Mouse (Mus musculus) stomach, postnatal 0 days (tissue): ENCODE data around the gene Cyp8b1. TPM values are rescaled to one million over a fixed set of nuclear protein-coding genes. Genes with fewer than 3 reads are reported as not detected.

ENCODE experiments used
- ATAC-seq: fragments of 200-750 bp; cut with Nextera tagmentation; 2 replicates; pipeline ENCODE4 v1.8.0; 2017; ENCODE audit not compliant: low FRiP score, low TSS enrichment
- DNase-seq: peaks from one replicate; pipeline ENCODE4 v3.0.0-alpha.2; 2016; ENCODE audit warnings: low spot score
- H3K27ac ChIP-seq: fragments of 300-500 bp; sonication (generic); replicated peaks from 2 replicates; pipeline ENCODE4 v1.5.1; 2014; ENCODE audit warnings: mild to moderate bottlenecking, control low read depth
- H3K27me3 ChIP-seq: fragments of 300-500 bp; sonication (generic); 2 replicates; pipeline ENCODE4 v1.6.1; 2014; ENCODE audit warnings: low read length; ENCODE audit not compliant: control insufficient read depth, insufficient read depth
- H3K36me3 ChIP-seq: fragments of 300-500 bp; sonication (generic); 2 replicates; pipeline ENCODE4 v1.6.1; 2014; ENCODE audit warnings: low read length, mixed read lengths; ENCODE audit not compliant: control insufficient read depth, insufficient read depth
- H3K4me1 ChIP-seq: fragments of 300-500 bp; sonication (generic); replicated peaks from 2 replicates; pipeline ENCODE4 v1.6.1; 2014; ENCODE audit warnings: antibody characterized with exemption; ENCODE audit not compliant: control insufficient read depth, insufficient read depth
- H3K4me2 ChIP-seq: fragments of 300-500 bp; sonication (generic); replicated peaks from 2 replicates; pipeline ENCODE4 v1.6.1; 2014; ENCODE audit warnings: low read depth, mild to moderate bottlenecking, control low read depth, moderate library complexity
- H3K4me3 ChIP-seq: fragments of 300-500 bp; sonication (generic); 2 replicates; pipeline ENCODE4 v1.5.1; 2014; ENCODE audit warnings: low read depth, low read length, control low read depth
- H3K9ac ChIP-seq: fragments of 300-500 bp; sonication (generic); 2 replicates; pipeline ENCODE4 v1.6.1; 2014; ENCODE audit warnings: mild to moderate bottlenecking, low read length, control low read depth, mixed read lengths
- H3K9me3 ChIP-seq: fragments of 300-500 bp; sonication (generic); 2 replicates; pipeline ENCODE4 v1.6.1; 2016; ENCODE audit warnings: low read length; ENCODE audit not compliant: control insufficient read depth
- CTCF ChIP-seq: IDR thresholded peaks from 2 replicates; pipeline ENCODE4 v1.5.1; 2016; ENCODE audit warnings: antibody characterized with exemption, low read depth, mild to moderate bottlenecking, moderate library complexity
- EP300 ChIP-seq: optimal IDR thresholded peaks from 2 replicates; pipeline ENCODE3; 2016; ENCODE audit warnings: antibody characterized with exemption
- WGBS: fragments of 180-500 bp; shearing (Covaris S2); extraction: QIAGEN DNeasy Blood & Tissue Kit; methylation state at CpG from one replicate; pipeline ENCODE4 v1.1.7; 2014; 5-methylcytosine and 5-hydroxymethylcytosine counted together
- polyA plus RNA-seq: library from polyadenylated mRNA; unstranded; fragments of >200 nt; fragmentation: Nextera tagmentation; extraction: Ambion mirVana; gene quantifications from 2 replicates; pipeline ENCODE4 v1.2.1, GENCODE M21; 2015

Cyp8b1 gene
- polyA plus RNA-seq, 1 experiment from 2014 or later: 0.85 TPM

- Histone ChIP-seq H3K27ac (peak overlapping the region; percentile 58; the same call in 1 of the 2 replicates), H3K36me3 (no peaks in the 10 kb centered on the region), H3K27me3 (no peaks in the 10 kb centered on the region), H3K4me1 (no peaks in the 10 kb centered on the region), H3K9me3 (no peaks in the 10 kb centered on the region), H3K4me3 (no peak overlapping the region), H3K9ac (no peak overlapping the region), H3K4me2 (no peak overlapping the region)
- TF ChIP-seq CTCF: no peak
- TF ChIP-seq EP300: no peak
- peak; percentile 38; the same call in 1 of the 2 replicates for ATAC-seq
- 68% methylated on average over 9 of the region's 9 CpGs for WGBS
- DNase-seq: no peak
Measured at GRCm38 (mm10) chr9:121924901-121925560, 8.9 kb upstream of the Cyp8b1 start.

GRCm38 (mm10) chr9:121923906-121924305 lies 7.8 kb upstream of the Cyp8b1 start:
- H3K27ac ChIP-seq: no peak overlapping the region
- 71% methylated on average over 5 of the region's 5 CpGs for WGBS
- no peaks in the 10 kb centered on the region for H3K36me3 ChIP-seq
- H3K4me3 ChIP-seq: no peak overlapping the region
- H3K27me3 ChIP-seq: no peaks in the 10 kb centered on the region
- TF ChIP-seq CTCF (no peak), EP300 (no peak)
- no peak for ATAC-seq
- no peaks in the 10 kb centered on the region for H3K9me3 ChIP-seq
- H3K9ac ChIP-seq: no peak overlapping the region
- no peak for DNase-seq
- H3K4me2 ChIP-seq: no peak overlapping the region
- no peaks in the 10 kb centered on the region for H3K4me1 ChIP-seq

- ATAC-seq: no peak
Measured at GRCm38 (mm10) chr9:121923443-121923842, 7.3 kb upstream of the Cyp8b1 start.

GRCm38 (mm10) chr9:121919027-121919501 lies 3.0 kb upstream of the Cyp8b1 start:
- H3K36me3 ChIP-seq: no peaks in the 10 kb centered on the region
- peak overlapping the region; percentile 36 for H3K27ac ChIP-seq
- H3K27me3 ChIP-seq: no peaks in the 10 kb centered on the region
- DNase-seq (no peak), ATAC-seq (no peak; the same call in 1 of the 2 replicates)
- 57% methylated on average over 10 of the region's 10 CpGs for WGBS
- no peak overlapping the region for H3K4me3 ChIP-seq
- peaks cover 3% of the 10 kb centered on the region; the same call in 1 of the 2 replicates for H3K4me1 ChIP-seq
- H3K9me3 ChIP-seq: no peaks in the 10 kb centered on the region
- H3K4me2 ChIP-seq: no peak overlapping the region
- TF ChIP-seq CTCF (no peak), EP300 (no peak)
- H3K9ac ChIP-seq: no peak overlapping the region

More at GRCm38 (mm10) chr9:121923443-121923842, 7.3 kb upstream of the Cyp8b1 start:
- Histone ChIP-seq H3K9ac (no peak overlapping the region), H3K9me3 (no peaks in the 10 kb centered on the region), H3K4me1 (no peaks in the 10 kb centered on the region), H3K27me3 (no peaks in the 10 kb centered on the region), H3K27ac (no peak overlapping the region), H3K4me3 (no peak overlapping the region), H3K4me2 (no peak overlapping the region), H3K36me3 (no peaks in the 10 kb centered on the region)
- 77% methylated on average over 8 of the region's 8 CpGs for WGBS
- DNase-seq: no peak
- TF ChIP-seq CTCF: no peak
- TF ChIP-seq EP300: no peak

- Histone ChIP-seq H3K27ac (no peak overlapping the region), H3K4me3 (no peak overlapping the region), H3K9me3 (no peaks in the 10 kb centered on the region), H3K4me1 (peaks cover 3% of the 10 kb centered on the region; the same call in 1 of the 2 replicates), H3K4me2 (no peak overlapping the region), H3K36me3 (no peaks in the 10 kb centered on the region), H3K27me3 (no peaks in the 10 kb centered on the region), H3K9ac (no peak overlapping the region)
- DNase-seq: no peak
- 92% methylated on average over 10 of the region's 10 CpGs for WGBS
- TF ChIP-seq CTCF: no peak
- TF ChIP-seq EP300: no peak
- ATAC-seq: no peak
Measured at GRCm38 (mm10) chr9:121915056-121915455, 1.0 kb downstream of the Cyp8b1 start.

GRCm38 (mm10) chr9:121914226-121914757 lies 1.8 kb downstream of the Cyp8b1 start:
- Histone ChIP-seq H3K9me3 (no peaks in the 10 kb centered on the region), H3K4me3 (no peak overlapping the region), H3K4me1 (peaks cover 3% of the 10 kb centered on the region; the same call in 1 of the 2 replicates), H3K27me3 (no peaks in the 10 kb centered on the region), H3K36me3 (no peaks in the 10 kb centered on the region), H3K27ac (no peak overlapping the region), H3K4me2 (no peak overlapping the region), H3K9ac (no peak overlapping the region)
- WGBS: 62% methylated on average over 8 of the region's 8 CpGs
- no peak for TF ChIP-seq CTCF
- TF ChIP-seq EP300: no peak
- ATAC-seq (no peak; the same call in 1 of the 2 replicates), DNase-seq (no peak)
